Mouse (Mus musculus) embryonic facial prominence, embryonic 11.5 days (tissue): ENCODE data around the gene Klk7. TPM values are rescaled to one million over a fixed set of nuclear protein-coding genes. Genes with fewer than 3 reads are reported as not detected.

Experiments
- ATAC-seq: fragments of 200-750 bp; cut with Nextera tagmentation; replicated peaks from 2 replicates; pipeline ENCODE4 v1.8.0; 2017; ENCODE audit warnings: low read depth; ENCODE audit not compliant: insufficient number of reproducible peaks, low FRiP score, low TSS enrichment
- DNase-seq: peaks from one replicate; pipeline ENCODE4 v3.0.0-alpha.2; 2015; ENCODE audit warnings: low spot score
- H3K27ac ChIP-seq: fragments of 300-500 bp; sonication (generic); replicated peaks from 2 replicates; pipeline ENCODE4 v1.5.1; 2014; ENCODE audit warnings: mild to moderate bottlenecking, low read depth, low read length, control low read depth
- H3K27me3 ChIP-seq: fragments of 300-500 bp; sonication (generic); 2 replicates; pipeline ENCODE4 v1.6.1; 2014; ENCODE audit warnings: mild to moderate bottlenecking, low read length, moderate library complexity, mixed read lengths; ENCODE audit not compliant: control insufficient read depth, insufficient read depth
- H3K36me3 ChIP-seq: fragments of 300-500 bp; sonication (generic); replicated peaks from 2 replicates; pipeline ENCODE4 v1.6.1; 2014; ENCODE audit warnings: low read depth, mild to moderate bottlenecking, low read length, moderate library complexity, mixed read lengths; ENCODE audit not compliant: control insufficient read depth, insufficient read depth
- H3K4me1 ChIP-seq: fragments of 300-500 bp; sonication (generic); 2 replicates; pipeline ENCODE4 v1.6.1; 2014; ENCODE audit warnings: low read length, mixed read lengths; ENCODE audit not compliant: control insufficient read depth, insufficient read depth
- H3K4me2 ChIP-seq: fragments of 300-500 bp; sonication (generic); 2 replicates; pipeline ENCODE4 v1.6.1; 2014; ENCODE audit warnings: low read depth, mild to moderate bottlenecking, control low read depth, low read length, moderate library complexity
- H3K4me3 ChIP-seq: fragments of 300-500 bp; sonication (generic); 2 replicates; pipeline ENCODE4 v1.5.1; 2014; ENCODE audit warnings: low read depth, low read length, control low read depth
- H3K9ac ChIP-seq: fragments of 300-500 bp; sonication (generic); replicated peaks from 2 replicates; pipeline ENCODE4 v1.6.1; 2014; ENCODE audit warnings: mild to moderate bottlenecking, control low read depth, low read length
- H3K9me3 ChIP-seq: fragments of 300-500 bp; sonication (generic); replicated peaks from 2 replicates; pipeline ENCODE4 v1.6.1; 2016; ENCODE audit warnings: mild to moderate bottlenecking, low read length, inconsistent platforms, mixed read lengths; ENCODE audit not compliant: control insufficient read depth
- WGBS: fragments of 180-500 bp; shearing (Covaris S2); extraction: QIAGEN DNeasy Blood & Tissue Kit; methylation state at CpG from one replicate; pipeline ENCODE4 v1.1.7; 2014; 5-methylcytosine and 5-hydroxymethylcytosine counted together
- polyA plus RNA-seq: library from polyadenylated mRNA; unstranded; fragments of >200 nt; fragmentation: Nextera tagmentation; extraction: Ambion mirVana; gene quantifications from 2 replicates; pipeline ENCODE4 v1.2.1, GENCODE M21; 2014

Gene Klk7
- not detected in 2 replicates for polyA plus RNA-seq

DNA sequence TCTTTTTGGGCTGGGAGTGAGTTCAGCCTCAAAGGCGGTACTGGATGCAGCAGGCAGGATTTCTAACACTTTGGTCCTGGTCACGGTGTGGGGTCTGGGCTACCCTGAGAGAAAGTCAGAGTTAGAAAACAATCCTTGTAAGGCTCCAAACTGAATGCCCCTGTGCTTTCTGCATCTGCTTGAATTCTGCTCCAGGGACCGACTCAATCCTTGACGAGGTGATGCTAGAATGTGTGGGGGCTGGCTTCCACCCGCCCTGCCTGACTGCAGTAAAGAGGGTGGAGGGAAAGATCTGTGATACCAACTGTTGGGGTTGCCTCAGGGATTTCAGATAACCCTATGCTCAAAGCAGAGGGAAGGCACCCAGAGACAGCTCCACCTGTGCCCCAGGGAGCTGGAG is at the start of gene Klk7:
Klk7 (plus strand) TSS at position 301 of the 400 bp plus-strand sequence.
- no peak for DNase-seq
- H3K36me3 ChIP-seq: no peaks in the 10 kb centered on the region
- H3K9me3 ChIP-seq: no peaks in the 10 kb centered on the region
- no peaks in the 10 kb centered on the region for H3K27me3 ChIP-seq
- H3K4me3 ChIP-seq: no peak within 1 kb of the TSS
- no peak within 1 kb of the TSS for H3K9ac ChIP-seq
- WGBS: 47% methylated on average over 5 of the region's 5 CpGs
- no peak within 1 kb of the TSS for H3K27ac ChIP-seq
- ATAC-seq: no peak
- no peak within 1 kb of the TSS for H3K4me2 ChIP-seq
- H3K4me1 ChIP-seq: no peaks in the 10 kb centered on the region

DNA sequence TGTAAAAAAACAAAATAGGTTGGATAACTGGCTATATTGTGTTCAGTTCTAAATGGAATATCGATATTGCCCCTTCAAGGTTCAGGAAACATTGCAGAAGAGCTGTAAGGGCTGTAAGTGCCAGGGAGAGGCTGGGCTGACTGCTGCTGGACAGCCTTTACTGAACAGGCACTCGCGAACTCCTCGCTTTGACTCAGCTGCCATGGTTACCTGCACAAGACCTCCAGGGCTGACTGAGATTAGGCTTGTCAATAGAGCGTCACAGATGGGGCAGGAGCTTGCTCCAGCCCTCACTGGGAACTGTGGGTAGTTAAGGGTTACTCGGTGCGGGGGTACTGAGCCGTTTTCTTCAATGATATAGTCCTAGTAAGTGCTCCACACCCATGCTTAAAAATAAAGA is 44.6 kb upstream of the Klk7 start:
- no peak for ATAC-seq
- H3K4me3 ChIP-seq: no peak overlapping the region
- no peaks in the 10 kb centered on the region for H3K4me1 ChIP-seq
- WGBS: 49% methylated on average over 8 of the region's 8 CpGs
- no peaks in the 10 kb centered on the region for H3K36me3 ChIP-seq
- no peak overlapping the region for H3K4me2 ChIP-seq
- no peak overlapping the region for H3K27ac ChIP-seq
- H3K9me3 ChIP-seq: no peaks in the 10 kb centered on the region
- no peak overlapping the region for H3K9ac ChIP-seq
- H3K27me3 ChIP-seq: no peaks in the 10 kb centered on the region
- no peak for DNase-seq

DNA sequence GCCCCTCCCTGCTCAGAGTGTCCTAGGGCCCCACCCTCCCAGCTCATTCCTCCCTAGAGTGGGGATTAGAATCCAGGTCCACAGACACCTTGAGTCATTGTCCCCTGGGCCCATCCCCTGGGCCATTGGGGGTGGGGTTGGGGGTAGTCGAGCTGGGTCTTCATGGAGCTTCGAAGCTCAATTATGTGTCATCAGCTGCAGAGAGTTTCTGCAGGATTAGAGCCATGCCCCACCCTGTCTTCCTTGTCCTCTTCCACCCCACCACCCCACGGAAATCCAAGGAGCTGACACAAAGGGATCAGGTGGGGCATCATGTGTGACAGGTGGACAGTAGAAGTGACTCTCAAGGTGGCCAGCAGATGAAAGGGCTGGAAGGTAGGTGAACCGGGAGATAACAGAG is 42.5 kb upstream of the Klk7 start, which contains the start of gene Klk12:
Klk12 (plus strand) TSS at position 301 of the 400 bp plus-strand sequence.
- H3K27ac ChIP-seq: no peak within 1 kb of the TSS
- H3K9ac ChIP-seq: no peak within 1 kb of the TSS
- WGBS: 86% methylated on average over 4 of the region's 4 CpGs
- no peaks in the 10 kb centered on the region for H3K27me3 ChIP-seq
- H3K4me1 ChIP-seq: no peaks in the 10 kb centered on the region
- ATAC-seq (no peak), DNase-seq (no peak)
- H3K9me3 ChIP-seq: no peaks in the 10 kb centered on the region
- H3K36me3 ChIP-seq: no peaks in the 10 kb centered on the region
- no peak within 1 kb of the TSS for H3K4me3 ChIP-seq
- H3K4me2 ChIP-seq: no peak within 1 kb of the TSS

DNA sequence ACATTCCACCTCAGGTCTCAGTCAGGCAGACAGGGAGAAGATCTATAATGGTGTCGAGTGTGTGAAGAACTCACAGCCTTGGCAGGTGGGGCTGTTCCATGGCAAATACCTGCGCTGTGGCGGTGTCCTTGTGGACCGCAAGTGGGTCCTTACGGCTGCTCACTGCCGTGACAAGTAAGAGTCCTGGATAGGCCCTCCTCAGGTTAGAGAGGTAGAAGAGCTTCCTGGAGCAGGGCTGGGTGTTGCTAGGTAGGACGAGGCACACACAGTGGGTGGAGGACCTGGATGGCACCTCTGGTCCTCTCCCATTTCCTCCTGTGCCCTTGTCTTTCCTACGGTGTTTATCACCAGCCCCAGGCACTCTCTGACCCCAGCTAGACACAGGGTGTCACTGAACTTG is 41.5 kb upstream of the Klk7 start:
- WGBS: 88% methylated on average over 8 of the region's 8 CpGs
- no peaks in the 10 kb centered on the region for H3K9me3 ChIP-seq
- H3K27me3 ChIP-seq: no peaks in the 10 kb centered on the region
- H3K4me2 ChIP-seq: no peak overlapping the region
- ATAC-seq (no peak; the same call in 1 of the 2 replicates), DNase-seq (no peak)
- H3K27ac ChIP-seq: no peak overlapping the region
- no peak overlapping the region for H3K4me3 ChIP-seq
- no peaks in the 10 kb centered on the region for H3K36me3 ChIP-seq
- no peaks in the 10 kb centered on the region for H3K4me1 ChIP-seq
- no peak overlapping the region for H3K9ac ChIP-seq

DNA sequence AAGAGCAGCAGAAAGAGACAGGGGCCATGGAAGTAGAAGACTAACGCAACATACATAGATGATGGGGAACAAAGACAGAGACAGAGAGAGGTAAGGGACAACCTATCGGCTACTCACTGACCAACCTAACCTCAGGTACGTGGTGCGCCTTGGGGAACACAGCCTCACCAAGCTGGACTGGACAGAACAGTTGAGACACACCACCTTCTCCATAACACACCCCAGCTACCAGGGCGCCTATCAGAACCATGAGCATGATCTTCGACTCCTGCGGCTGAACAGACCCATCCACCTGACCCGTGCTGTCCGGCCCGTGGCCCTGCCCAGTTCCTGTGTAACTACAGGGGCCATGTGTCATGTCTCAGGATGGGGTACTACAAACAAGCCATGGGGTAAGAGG is 40.4 kb upstream of the Klk7 start:
- no peak for DNase-seq
- no peaks in the 10 kb centered on the region for H3K27me3 ChIP-seq
- H3K27ac ChIP-seq: no peak overlapping the region
- no peak overlapping the region for H3K9ac ChIP-seq
- no peak overlapping the region for H3K4me3 ChIP-seq
- H3K4me2 ChIP-seq: no peak overlapping the region
- ATAC-seq: no peak
- WGBS: 94% methylated on average over 10 of the region's 10 CpGs
- H3K4me1 ChIP-seq: no peaks in the 10 kb centered on the region
- H3K9me3 ChIP-seq: no peaks in the 10 kb centered on the region
- H3K36me3 ChIP-seq: no peaks in the 10 kb centered on the region

DNA sequence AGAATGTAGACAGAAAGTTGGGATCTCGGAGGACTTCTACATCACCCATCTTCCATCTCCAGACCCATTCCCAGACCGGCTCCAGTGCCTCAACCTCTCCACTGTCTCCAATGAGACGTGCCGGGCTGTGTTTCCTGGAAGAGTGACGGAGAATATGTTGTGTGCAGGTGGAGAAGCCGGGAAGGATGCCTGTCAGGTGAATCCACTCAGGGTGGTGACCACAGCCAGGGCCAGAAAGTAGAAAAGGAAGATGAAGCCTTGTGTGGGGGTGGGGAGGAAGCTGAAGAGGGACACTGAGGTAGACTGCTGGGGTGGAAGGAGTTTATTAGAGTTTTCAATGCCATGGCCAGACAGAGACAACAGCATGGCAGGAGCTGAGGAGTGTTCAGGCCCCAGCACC is 39.2 kb upstream of the Klk7 start:
- no peak overlapping the region for H3K27ac ChIP-seq
- H3K4me1 ChIP-seq: no peaks in the 10 kb centered on the region
- H3K4me3 ChIP-seq: no peak overlapping the region
- H3K4me2 ChIP-seq: no peak overlapping the region
- ATAC-seq (no peak), DNase-seq (no peak)
- H3K36me3 ChIP-seq: no peaks in the 10 kb centered on the region
- H3K9ac ChIP-seq: no peak overlapping the region
- WGBS: 93% methylated on average over 6 of the region's 6 CpGs
- no peaks in the 10 kb centered on the region for H3K9me3 ChIP-seq
- no peaks in the 10 kb centered on the region for H3K27me3 ChIP-seq

DNA sequence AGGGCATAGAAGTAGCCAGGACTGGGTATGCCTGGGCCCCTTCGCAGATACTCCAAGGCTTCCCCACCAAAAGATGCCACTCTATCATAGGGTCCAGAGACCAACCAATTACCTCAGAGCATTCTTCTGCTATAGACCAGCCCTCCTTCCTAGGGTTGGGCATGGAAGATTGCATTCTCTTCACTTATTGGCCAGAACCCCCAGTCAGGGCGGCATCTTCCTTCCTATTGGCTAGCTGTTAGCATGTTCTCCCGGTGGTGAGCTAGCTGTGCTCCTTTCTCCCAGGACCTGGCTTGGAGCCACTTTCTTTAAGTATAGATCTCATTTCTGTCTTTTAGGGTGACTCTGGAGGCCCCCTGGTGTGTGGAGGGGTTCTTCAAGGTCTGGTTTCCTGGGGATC is 38.2 kb upstream of the Klk7 start:
- Histone ChIP-seq H3K4me3 (no peak overlapping the region), H3K9ac (no peak overlapping the region), H3K27me3 (no peaks in the 10 kb centered on the region), H3K9me3 (no peaks in the 10 kb centered on the region), H3K4me2 (no peak overlapping the region), H3K27ac (no peak overlapping the region), H3K36me3 (no peaks in the 10 kb centered on the region), H3K4me1 (no peaks in the 10 kb centered on the region)
- DNase-seq (no peak), ATAC-seq (no peak)
- 81% methylated on average over 3 of the region's 3 CpGs for WGBS

DNA sequence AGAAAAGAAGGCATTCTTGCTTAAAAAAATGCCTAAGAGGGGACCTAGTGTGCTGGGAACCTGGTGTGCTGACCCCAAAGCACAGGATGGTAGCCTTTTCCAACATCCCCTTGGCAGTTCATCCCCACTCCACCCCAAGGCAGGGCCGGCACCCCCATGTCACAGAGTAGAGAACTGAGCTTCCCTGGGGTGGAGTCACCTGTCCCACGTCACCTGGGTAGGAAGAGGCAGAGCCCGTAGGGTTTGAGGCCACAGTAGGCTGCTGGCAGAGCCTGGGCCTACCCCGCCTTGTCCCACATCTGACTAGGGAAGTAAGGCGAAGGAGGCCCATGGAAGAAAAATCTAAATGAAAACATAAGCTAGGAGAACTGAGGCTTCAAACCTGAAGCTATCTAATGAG is 36.7 kb upstream of the Klk7 start, which contains the start of gene Klk11:
Klk11 (plus strand) TSS at position 241 of the 400 bp plus-strand sequence.
- H3K4me1 ChIP-seq: no peaks in the 10 kb centered on the region
- H3K27me3 ChIP-seq: no peaks in the 10 kb centered on the region
- no peaks in the 10 kb centered on the region for H3K9me3 ChIP-seq
- no peak for DNase-seq
- H3K4me3 ChIP-seq: no peak within 1 kb of the TSS
- no peak within 1 kb of the TSS for H3K9ac ChIP-seq
- ATAC-seq: no peak
- no peak within 1 kb of the TSS for H3K4me2 ChIP-seq
- WGBS: 88% methylated on average over 5 of the region's 5 CpGs
- H3K27ac ChIP-seq: 0 out of 2 replicates have a peak within 1 kb of the TSS, but pooled peaks have one; percentile 20
- H3K36me3 ChIP-seq: no peaks in the 10 kb centered on the region
